Mouse (Mus musculus): ENCODE results near the gene Rcan1. TPM values are rescaled to one million over a fixed set of nuclear protein-coding genes. Genes with fewer than 3 reads are reported as not detected.
"Not testable (repeated sequence)": the region's sequence is repeated elsewhere in the genome, so short reads cannot be mapped to it uniquely, and the experiment has no call there.

Gene Rcan1
- polyA plus RNA-seq, 1 experiment, result 20.2 TPM

GRCm38 (mm10) chr16:92417267-92417666, 53.4 kb downstream of the Rcan1 start:
- no peaks in the 10 kb centered on the region for H3K36me3 ChIP-seq (ENCODE audit: control insufficient read depth, insufficient read depth)
- H3K79me2 ChIP-seq (ENCODE audit: control insufficient read depth, insufficient read depth), result no peaks in the 10 kb centered on the region
- H3K4me3 ChIP-seq, result no peak overlapping the region
- H3K27me3 ChIP-seq (ENCODE audit: control insufficient read depth, insufficient read depth, insufficient read length), result no peaks in the 10 kb centered on the region
- no peak overlapping the region for H3K4me2 ChIP-seq (ENCODE audit: low read depth)
- no peak overlapping the region for H3ac ChIP-seq (ENCODE audit: control insufficient read depth, insufficient read length)
- TF ChIP-seq CEBPB (IDR thresholded peaks at IDR 0.05; ENCODE audit: insufficient read depth, poor library complexity, severe bottlenecking), result no peak

DNA sequence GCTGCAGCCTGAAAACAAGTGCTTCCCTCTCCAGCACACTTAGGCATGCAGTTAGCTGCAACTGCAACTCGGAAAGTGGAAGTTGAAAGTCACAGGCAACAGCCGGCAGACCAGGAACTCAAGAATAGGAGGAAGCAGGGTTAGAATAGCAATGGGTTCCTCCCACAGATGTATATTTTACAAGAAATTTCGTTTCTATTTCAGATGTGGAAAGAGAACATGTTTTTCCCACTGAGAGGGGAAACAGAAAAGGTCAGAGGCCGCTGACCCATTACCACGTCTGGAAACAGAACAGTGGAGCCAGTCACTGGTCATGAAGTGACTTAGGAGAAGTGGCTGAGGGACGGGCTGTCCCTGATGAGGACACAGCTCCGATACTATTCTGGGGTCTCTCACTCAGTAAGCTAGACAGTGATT, 55.0 kb downstream of the Rcan1 start:
- no peak overlapping the region for H3K4me3 ChIP-seq
- H3K4me2 ChIP-seq (ENCODE audit: low read depth), result no peak overlapping the region
- H3ac ChIP-seq (ENCODE audit: control insufficient read depth, insufficient read length), result no peak overlapping the region
- H3K36me3 ChIP-seq (ENCODE audit: control insufficient read depth, insufficient read depth), result no peaks in the 10 kb centered on the region
- TF ChIP-seq REST (IDR thresholded peaks at IDR 0.05; ENCODE audit: insufficient read depth, insufficient read length), result no peak
- TF ChIP-seq TCF12 (IDR thresholded peaks at IDR 0.05; ENCODE audit: insufficient read depth, poor library complexity, severe bottlenecking), result no peak
- no peak for TF ChIP-seq POLR2A (IDR thresholded peaks at IDR 0.05; ENCODE audit: insufficient read length, low read depth)
- no peak for TF ChIP-seq CEBPB (IDR thresholded peaks at IDR 0.05; ENCODE audit: insufficient read depth, poor library complexity, severe bottlenecking)
- no peak for TF ChIP-seq USF1 (IDR thresholded peaks at IDR 0.05; ENCODE audit: low read depth)
- TF ChIP-seq TCF3 (IDR thresholded peaks at IDR 0.05; ENCODE audit: insufficient read length, low read depth), result no peak
- no peaks in the 10 kb centered on the region for H3K79me2 ChIP-seq (ENCODE audit: control insufficient read depth, insufficient read depth)
- no peaks in the 10 kb centered on the region for H3K27me3 ChIP-seq (ENCODE audit: control insufficient read depth, insufficient read depth, insufficient read length)

DNA sequence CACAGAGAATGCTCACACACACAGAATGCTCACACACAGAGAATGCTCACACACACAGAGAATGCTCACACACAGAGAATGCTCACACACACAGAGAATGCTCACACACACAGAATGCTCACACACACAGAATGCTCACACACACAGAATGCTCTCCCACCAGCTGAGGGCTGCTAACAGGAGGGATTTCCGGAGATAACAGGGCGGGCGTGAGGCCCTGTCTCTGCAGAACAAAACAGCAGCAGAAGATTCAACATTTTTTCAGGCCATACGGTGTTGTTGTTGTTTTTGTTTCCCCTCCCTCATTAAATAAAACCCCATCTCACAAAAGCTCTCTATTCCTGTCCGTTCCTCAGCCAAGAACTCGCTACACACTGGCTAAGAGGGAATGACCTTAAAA, 55.6 kb downstream of the Rcan1 start:
- H3ac ChIP-seq (ENCODE audit: control insufficient read depth, insufficient read length); H3K27me3 ChIP-seq (ENCODE audit: control insufficient read depth, insufficient read depth, insufficient read length); H3K4me3 ChIP-seq; H3K4me2 ChIP-seq (ENCODE audit: low read depth); H3K36me3 ChIP-seq (ENCODE audit: control insufficient read depth, insufficient read depth); H3K79me2 ChIP-seq (ENCODE audit: control insufficient read depth, insufficient read depth): not testable (repeated sequence)

GRCm38 (mm10) chr16:92412888-92413287, 57.8 kb downstream of the Rcan1 start:
- H3K36me3 ChIP-seq (ENCODE audit: control insufficient read depth, insufficient read depth), result no peaks in the 10 kb centered on the region
- no peak overlapping the region for H3ac ChIP-seq (ENCODE audit: control insufficient read depth, insufficient read length)
- no peaks in the 10 kb centered on the region for H3K79me2 ChIP-seq (ENCODE audit: control insufficient read depth, insufficient read depth)
- TF ChIP-seq MYOD1 (IDR thresholded peaks at IDR 0.05; ENCODE audit: control insufficient read depth in 1 of 3, insufficient read length in 2 of 3, low read depth in 2 of 3) (peak in 1 of 3 experiments; percentile 3), TCF3 (IDR thresholded peaks at IDR 0.05; ENCODE audit: insufficient read length, low read depth) (no peak), REST (IDR thresholded peaks at IDR 0.05; ENCODE audit: insufficient read depth, insufficient read length) (no peak), MYOG (IDR thresholded peaks at IDR 0.05; ENCODE audit: control insufficient read depth in 1 of 3, insufficient read depth in 1 of 3, insufficient read length in 2 of 3, low read depth in 2 of 3) (peak in 2 of 3 experiments; percentile 28 to 47), POLR2A (IDR thresholded peaks at IDR 0.05; ENCODE audit: insufficient read length, low read depth) (no peak)
- no peak overlapping the region for H3K4me3 ChIP-seq
- H3K4me2 ChIP-seq (ENCODE audit: low read depth), result no peak overlapping the region
- no peaks in the 10 kb centered on the region for H3K27me3 ChIP-seq (ENCODE audit: control insufficient read depth, insufficient read depth, insufficient read length)

GRCm38 (mm10) chr16:92411981-92412706, 58.5 kb downstream of the Rcan1 start:
- Histone ChIP-seq H3K79me2 (ENCODE audit: control insufficient read depth, insufficient read depth) (no peaks in the 10 kb centered on the region), H3K4me2 (ENCODE audit: low read depth) (no peak overlapping the region), H3ac (ENCODE audit: control insufficient read depth, insufficient read length) (no peak overlapping the region), H3K27me3 (ENCODE audit: control insufficient read depth, insufficient read depth, insufficient read length) (no peaks in the 10 kb centered on the region), H3K36me3 (ENCODE audit: control insufficient read depth, insufficient read depth) (no peaks in the 10 kb centered on the region), H3K4me3 (no peak overlapping the region)
- TF ChIP-seq POLR2A (IDR thresholded peaks at IDR 0.05; ENCODE audit: insufficient read length, low read depth), result no peak
- TF ChIP-seq E2F4 (IDR thresholded peaks at IDR 0.05; ENCODE audit: insufficient read depth), result no peak
- TF ChIP-seq SRF (IDR thresholded peaks at IDR 0.05; ENCODE audit: control insufficient read depth, insufficient read length, low read depth), result peak; percentile 90
- no peak for TF ChIP-seq POLR2AphosphoS2 (IDR thresholded peaks at IDR 0.05; ENCODE audit: insufficient read length, low read depth)

DNA sequence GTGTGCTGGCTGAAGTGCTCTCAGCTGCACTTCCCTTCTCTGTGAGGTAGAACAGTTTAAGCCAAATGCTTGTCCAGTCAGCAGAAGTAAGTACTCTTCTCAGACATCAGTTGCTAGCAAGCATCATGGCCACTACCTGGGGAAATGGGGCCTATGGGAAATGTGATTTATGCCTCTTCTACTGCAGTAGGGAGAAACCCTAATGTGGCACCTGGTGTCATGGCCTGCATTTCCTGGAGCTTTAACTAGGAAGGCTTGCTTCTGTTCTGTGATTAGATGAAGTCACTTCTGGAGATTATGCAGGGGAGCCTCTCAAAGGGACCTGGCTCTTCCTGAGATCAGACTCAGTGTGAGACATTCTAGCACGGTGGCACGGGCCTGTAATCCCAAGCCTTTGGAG, 60.3 kb downstream of the Rcan1 start:
- H3ac ChIP-seq (ENCODE audit: control insufficient read depth, insufficient read length), result no peak overlapping the region
- H3K79me2 ChIP-seq (ENCODE audit: control insufficient read depth, insufficient read depth), result no peaks in the 10 kb centered on the region
- H3K36me3 ChIP-seq (ENCODE audit: control insufficient read depth, insufficient read depth), result no peaks in the 10 kb centered on the region
- no peak overlapping the region for H3K4me3 ChIP-seq
- TF ChIP-seq MYOG (IDR thresholded peaks at IDR 0.05; ENCODE audit: control insufficient read depth in 1 of 3, insufficient read depth in 1 of 3, insufficient read length in 2 of 3, low read depth in 2 of 3) (no peak), CEBPB (IDR thresholded peaks at IDR 0.05; ENCODE audit: insufficient read depth, poor library complexity, severe bottlenecking) (no peak), POLR2A (IDR thresholded peaks at IDR 0.05; ENCODE audit: insufficient read length, low read depth) (no peak), TCF3 (IDR thresholded peaks at IDR 0.05; ENCODE audit: insufficient read length, low read depth) (no peak), SRF (IDR thresholded peaks at IDR 0.05; ENCODE audit: control insufficient read depth, insufficient read length, low read depth) (no peak), MAX (IDR thresholded peaks at IDR 0.05; ENCODE audit: low read depth) (no peak), MYOD1 (IDR thresholded peaks at IDR 0.05; ENCODE audit: control insufficient read depth in 1 of 3, insufficient read length in 2 of 3, low read depth in 2 of 3) (no peak), REST (IDR thresholded peaks at IDR 0.05; ENCODE audit: insufficient read depth, insufficient read length) (no peak)
- H3K27me3 ChIP-seq (ENCODE audit: control insufficient read depth, insufficient read depth, insufficient read length), result no peaks in the 10 kb centered on the region
- H3K4me2 ChIP-seq (ENCODE audit: low read depth), result no peak overlapping the region
